Mouse (Mus musculus) olfactory bulb, adult 2 months (tissue): ENCODE results near the gene Pkdrej.

Experiments
- CTCF ChIP-seq: fragments of 200-500 bp; IDR thresholded peaks from 2 replicates; pipeline ENCODE4 v1.5.1; 2012; ENCODE audit warnings: low read depth, mild to moderate bottlenecking, low read length, moderate library complexity; ENCODE audit not compliant: insufficient read depth
- POLR2A ChIP-seq: fragments of 200-500 bp; IDR thresholded peaks from 2 replicates; pipeline ENCODE4 v1.6.1; 2012; ENCODE audit warnings: mild to moderate bottlenecking, low read depth, low read length, moderate library complexity; ENCODE audit not compliant: insufficient read depth

- no peak for TF ChIP-seq CTCF
- no peak for TF ChIP-seq POLR2A
Measured at GRCm38 (mm10) chr15:85826676-85827075, 5.1 kb upstream of the Pkdrej start.
